Mouse (Mus musculus) hematopoietic multipotent progenitor cell, adult 10-12 weeks (in vitro differentiated cells): ENCODE results near the gene Magea1. TPM values are rescaled to one million over a fixed set of nuclear protein-coding genes. Genes with fewer than 3 reads are reported as not detected.

ENCODE experiments used
- polyA plus RNA-seq: library from polyadenylated mRNA; stranded (reverse); fragments of >175 nt; gene quantifications from 2 replicates; pipeline ENCODE4 v1.2.3, GENCODE M21; 2012; ENCODE audit warnings: low replicate concordance

Gene Magea1
- not detected in 2 replicates for polyA plus RNA-seq

GRCm38 (mm10) chrX:155089693-155090092 lies at the start of gene Magea1:
Gene Magea1 (minus strand): TSS chrX:155089793.

GRCm38 (mm10) chrX:155128312-155128711 lies 38.7 kb upstream of the Magea1 start, which contains the start of gene Cldn34b2:
Gene Cldn34b2 (minus strand): TSS chrX:155128412.

GRCm38 (mm10) chrX:155093566-155093965 lies 4.0 kb upstream of the Magea1 start, which contains the start of gene Magea2:
Gene Magea2 (minus strand): TSS chrX:155093666.

GRCm38 (mm10) chrX:155063045-155063444 lies 26.5 kb downstream of the Magea1 start, which contains the start of gene Magea5:
Gene Magea5 (minus strand): TSS chrX:155063145.

Other genes with a start within 250 kb of the Magea1 start
- not detected in 2 replicates for gene Cldn34b1, start 199.5 kb downstream of the Magea1 start, polyA plus RNA-seq
- gene Magea6, start 153.8 kb downstream of the Magea1 start, polyA plus RNA-seq: not detected in 2 replicates
- not detected in 2 replicates for gene Magea3, start 140.3 kb downstream of the Magea1 start, polyA plus RNA-seq
- not detected in 2 replicates for gene Magea8, start 93.9 kb downstream of the Magea1 start, polyA plus RNA-seq
- not detected in 2 replicates for gene Magea5, start 26.6 kb downstream of the Magea1 start, polyA plus RNA-seq
- not detected in 2 replicates for gene Magea2, start 3.9 kb upstream of the Magea1 start, polyA plus RNA-seq
- gene Cldn34b2, start 38.6 kb upstream of the Magea1 start, polyA plus RNA-seq: not detected in 2 replicates
- gene Sat1, start 126.7 kb upstream of the Magea1 start, polyA plus RNA-seq: 57.2 and 211 TPM in 2 replicates
- 0.99 and 9.0 TPM in 2 replicates for gene Acot9, start 172.7 kb upstream of the Magea1 start, polyA plus RNA-seq